Mouse (Mus musculus): Measurements from ENCODE around the gene Eif2b2.

The Eif2b2 gene

GRCm38 (mm10) chr12:85219236-85219904 is at the start of gene Eif2b2:
TSS of gene Eif2b2 (plus strand) at chr12:85219481.
- DNase-seq (ENCODE audit: low spot score): peak; percentile 99

GRCm38 (mm10) chr12:85169877-85170276 is 49.4 kb upstream of the Eif2b2 start:
- DNase-seq (ENCODE audit: low spot score): no peak

GRCm38 (mm10) chr12:85170284-85170947 is 48.9 kb upstream of the Eif2b2 start:
- DNase-seq (ENCODE audit: low spot score): no peak

GRCm38 (mm10) chr12:85170948-85171307 is 48.4 kb upstream of the Eif2b2 start:
- DNase-seq (ENCODE audit: low spot score): no peak

GRCm38 (mm10) chr12:85174016-85174415 is 45.3 kb upstream of the Eif2b2 start:
- DNase-seq (ENCODE audit: low spot score): peak; percentile 57

GRCm38 (mm10) chr12:85175087-85175675 is 44.1 kb upstream of the Eif2b2 start:
- peak; percentile 89 for DNase-seq (ENCODE audit: low spot score)

- DNase-seq (ENCODE audit: low spot score): peak; percentile 78
Observed at GRCm38 (mm10) chr12:85175926-85176845, 43.1 kb upstream of the Eif2b2 start.

- DNase-seq (ENCODE audit: low spot score): peak; percentile 79
Observed at GRCm38 (mm10) chr12:85176846-85177523, 42.3 kb upstream of the Eif2b2 start.

- DNase-seq (ENCODE audit: low spot score): no peak
Observed at GRCm38 (mm10) chr12:85177740-85178239, 41.5 kb upstream of the Eif2b2 start, which contains the start of gene Pgf. TSS of gene Pgf (minus strand) at chr12:85177790.

GRCm38 (mm10) chr12:85178294-85178693 is 41.0 kb upstream of the Eif2b2 start:
- DNase-seq (ENCODE audit: low spot score): no peak

GRCm38 (mm10) chr12:85181475-85182344 is 37.6 kb upstream of the Eif2b2 start:
- DNase-seq (ENCODE audit: low spot score): no peak

GRCm38 (mm10) chr12:85182345-85182643 is 37.0 kb upstream of the Eif2b2 start:
- DNase-seq (ENCODE audit: low spot score): no peak

GRCm38 (mm10) chr12:85182898-85183297 is 36.4 kb upstream of the Eif2b2 start:
- DNase-seq (ENCODE audit: low spot score): no peak

GRCm38 (mm10) chr12:85184118-85184517 is 35.2 kb upstream of the Eif2b2 start:
- DNase-seq (ENCODE audit: low spot score): no peak

GRCm38 (mm10) chr12:85185810-85186209 is 33.5 kb upstream of the Eif2b2 start:
- DNase-seq (ENCODE audit: low spot score): peak; percentile 62

- DNase-seq (ENCODE audit: low spot score): no peak
Observed at GRCm38 (mm10) chr12:85186361-85186760, 32.9 kb upstream of the Eif2b2 start.

- DNase-seq (ENCODE audit: low spot score): no peak
Observed at GRCm38 (mm10) chr12:85190290-85190689, 29.0 kb upstream of the Eif2b2 start.

GRCm38 (mm10) chr12:85192461-85193108 is 26.7 kb upstream of the Eif2b2 start:
- peak; percentile 61 for DNase-seq (ENCODE audit: low spot score)

- DNase-seq (ENCODE audit: low spot score): no peak
Observed at GRCm38 (mm10) chr12:85193146-85193545, 26.1 kb upstream of the Eif2b2 start.
